Mouse (Mus musculus): ENCODE measurements around the gene Rag2.

DNA sequence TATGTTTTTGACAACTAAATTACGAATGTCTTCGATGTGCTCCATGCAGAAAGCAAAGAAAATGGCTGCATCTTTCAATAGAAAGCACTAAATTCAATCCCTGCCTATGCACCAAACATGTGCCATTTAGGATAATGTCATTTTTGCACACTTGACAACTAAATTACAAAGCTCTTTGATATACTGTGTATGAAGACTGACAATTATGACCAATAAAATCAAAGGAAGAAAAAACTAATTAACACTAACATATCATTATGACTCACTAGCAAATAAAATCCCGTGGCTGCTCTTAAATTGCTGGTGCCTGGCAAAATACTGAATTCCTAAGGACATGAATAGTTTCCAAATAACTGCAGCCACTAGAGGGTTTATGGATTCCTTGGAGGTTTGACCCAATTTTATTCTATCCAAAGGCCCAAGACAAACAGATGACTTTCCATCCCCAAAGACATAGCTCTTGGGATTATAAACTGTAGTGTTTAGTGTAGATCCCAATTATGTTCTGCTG is 15.4 kb downstream of the Rag2 start:
- TF ChIP-seq POLR2A (IDR thresholded peaks at IDR 0.05; ENCODE audit: control insufficient read depth, extremely low read depth, insufficient read depth, low read length, poor library complexity): no peak
- TF ChIP-seq CTCF (IDR thresholded peaks at IDR 0.05; ENCODE audit: borderline replicate concordance, control insufficient read depth, extremely low read depth, insufficient read depth, low read length, poor library complexity): no peak
